Mouse (Mus musculus): ENCODE data around the gene Patz1.

Patz1 gene

DNA sequence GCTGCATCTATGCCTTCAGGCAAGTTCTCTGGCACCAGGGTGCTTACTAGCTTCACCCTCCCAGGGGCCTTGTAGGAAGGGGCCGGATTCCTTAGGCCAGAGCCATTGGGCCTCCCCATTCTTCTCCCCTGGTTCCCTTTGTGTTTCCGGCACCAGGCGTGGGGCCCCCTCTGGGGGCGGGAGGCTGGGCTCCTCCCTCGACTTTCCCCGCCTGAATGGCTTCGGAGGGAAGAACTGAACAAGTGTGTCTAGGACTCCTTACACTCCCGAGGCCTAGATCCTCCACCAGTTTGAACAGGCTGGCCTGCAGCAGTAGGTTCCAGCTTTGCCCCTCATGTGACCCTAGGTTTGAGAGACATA, 3.4 kb downstream of the Patz1 start:
- peak; percentile 75 to 77 for DNase-seq (ENCODE audit: low spot score in 2 of 2)

DNA sequence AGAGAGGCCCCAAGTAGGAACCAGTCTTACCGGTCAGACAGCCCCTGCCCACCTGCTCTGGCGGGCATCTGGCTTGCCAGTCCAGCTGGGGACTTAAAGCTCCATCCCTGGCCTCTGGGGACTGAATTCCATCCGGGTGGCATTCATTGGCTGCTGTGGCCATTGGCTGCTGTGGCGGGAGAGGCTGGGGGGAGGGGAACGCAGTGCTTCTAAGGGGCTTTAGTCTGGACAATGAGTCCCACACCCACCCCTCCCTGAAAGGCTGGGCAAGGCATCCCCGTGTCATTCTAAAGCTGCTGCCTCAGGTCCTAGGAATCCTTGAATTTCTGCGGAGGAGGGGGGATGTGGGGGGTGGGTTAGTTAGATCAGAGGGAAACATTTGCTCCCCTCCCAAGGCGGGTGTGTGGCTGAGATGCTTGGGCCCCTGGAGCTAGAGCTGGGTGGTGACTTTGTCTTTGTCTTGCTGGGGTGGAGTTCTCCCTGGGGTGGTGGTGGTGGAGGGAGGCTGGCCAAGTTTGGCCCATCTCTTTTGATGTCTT, 4.1 kb downstream of the Patz1 start:
- DNase-seq (ENCODE audit: low spot score in 2 of 2) = no peak

DNA sequence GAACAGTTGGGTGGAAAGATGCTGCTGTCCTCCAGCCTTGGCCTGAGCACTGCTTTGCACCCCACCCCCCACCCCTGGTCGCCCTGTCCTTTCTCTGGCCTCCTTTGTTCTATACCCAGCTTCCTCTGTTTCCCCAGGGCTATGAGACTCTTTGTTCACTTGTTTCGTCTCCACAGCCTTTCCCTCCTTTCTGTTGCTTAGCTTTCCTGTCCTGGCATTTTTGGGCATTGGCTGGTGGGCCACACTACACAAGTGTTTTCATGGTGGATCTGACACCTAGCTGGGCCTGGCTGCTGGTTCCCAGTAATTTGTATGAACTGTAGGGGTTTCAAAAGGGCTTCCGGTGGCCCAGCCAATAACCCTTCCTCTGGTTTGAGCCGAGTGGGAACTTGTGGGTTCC, 4.7 kb downstream of the Patz1 start:
- DNase-seq (ENCODE audit: low spot score in 2 of 2) = no peak

DNA sequence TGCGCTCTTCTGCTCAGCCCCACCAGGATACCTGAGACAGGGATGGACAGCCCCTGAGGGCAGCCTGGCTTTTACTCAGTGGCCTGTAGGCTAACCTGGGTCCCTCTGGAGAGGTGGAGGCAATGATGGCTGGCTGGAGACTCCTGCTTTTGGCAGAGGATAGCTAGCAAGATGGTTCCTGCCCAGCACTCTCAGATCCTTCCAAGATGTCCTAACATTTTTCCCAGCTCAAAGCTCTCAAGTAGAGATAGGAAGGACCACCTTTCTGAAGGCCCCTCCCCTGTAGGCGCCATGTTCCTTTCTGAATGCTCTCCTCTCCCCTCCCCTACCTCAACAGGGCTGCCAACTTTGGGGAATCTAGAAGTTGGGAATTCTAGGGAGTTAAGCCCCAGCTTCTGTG, 6.0 kb downstream of the Patz1 start:
- no peak for DNase-seq (ENCODE audit: low spot score in 2 of 2)

DNA sequence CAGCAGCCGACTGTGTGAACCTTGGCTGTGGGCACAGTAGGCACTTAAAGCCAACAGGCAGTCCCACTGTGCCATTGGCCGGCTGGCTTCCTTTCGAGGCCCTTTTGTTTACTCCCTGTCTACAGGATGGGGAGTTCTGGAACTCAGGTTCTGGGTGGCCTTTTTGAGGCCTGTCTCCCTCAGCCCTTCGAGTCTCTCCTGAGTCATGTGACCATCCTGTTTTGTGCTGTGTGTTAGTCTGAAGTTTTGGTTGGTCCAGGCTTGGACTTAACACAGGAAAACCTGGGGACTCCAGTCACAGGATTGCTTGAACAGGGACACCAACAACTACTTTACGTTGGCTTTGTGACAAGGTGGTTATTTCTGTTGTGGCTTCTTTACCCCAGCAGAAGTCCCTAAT, 7.4 kb downstream of the Patz1 start:
- no peak for DNase-seq (ENCODE audit: low spot score in 2 of 2)

DNA sequence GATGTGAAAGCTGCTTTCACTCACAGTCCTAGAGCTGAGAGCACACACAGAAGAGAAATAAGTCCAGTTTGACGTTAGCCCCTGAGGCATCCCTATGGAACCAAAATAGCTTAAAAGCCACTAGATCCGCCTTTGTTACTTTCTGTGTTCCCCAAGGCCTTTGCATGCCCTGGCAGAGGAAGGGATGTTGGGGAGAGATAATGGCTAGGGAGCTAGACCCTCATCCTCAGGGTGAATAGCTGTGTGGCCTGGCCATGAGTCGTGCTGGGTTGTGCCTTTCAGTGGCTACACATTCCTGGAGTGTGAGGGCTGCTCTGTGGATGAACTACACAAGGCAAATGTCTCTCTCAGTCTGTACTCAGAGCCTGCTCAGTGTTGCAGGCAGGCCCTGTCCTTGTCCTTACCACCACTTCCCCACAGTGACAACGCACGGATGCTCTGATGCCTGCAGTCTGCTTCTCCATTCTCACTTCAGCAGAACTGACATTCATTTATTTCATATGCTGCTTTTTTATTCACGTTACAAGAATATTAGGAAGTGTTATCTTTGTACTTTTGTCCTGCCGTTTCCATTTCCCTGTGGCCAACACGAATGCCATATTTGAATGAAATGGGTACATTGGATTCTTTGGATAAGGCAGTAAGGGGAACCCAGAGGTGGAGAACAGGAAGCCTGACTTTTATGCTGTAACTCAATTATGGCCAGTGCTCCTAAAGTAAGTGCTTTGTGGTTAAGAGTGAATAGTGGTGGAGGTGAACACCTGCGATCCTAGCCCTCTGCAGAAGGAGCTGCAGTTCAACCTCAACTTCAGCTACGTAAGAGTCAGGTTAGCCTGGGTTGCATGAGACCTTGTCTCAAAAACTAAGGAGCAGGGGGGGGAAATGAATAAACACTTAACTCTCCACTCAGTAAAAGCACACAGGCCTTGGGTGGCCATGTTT, 9.5 kb downstream of the Patz1 start:
- DNase-seq (ENCODE audit: low spot score in 2 of 2) = peak in 1 of 2 experiments; percentile 38

DNA sequence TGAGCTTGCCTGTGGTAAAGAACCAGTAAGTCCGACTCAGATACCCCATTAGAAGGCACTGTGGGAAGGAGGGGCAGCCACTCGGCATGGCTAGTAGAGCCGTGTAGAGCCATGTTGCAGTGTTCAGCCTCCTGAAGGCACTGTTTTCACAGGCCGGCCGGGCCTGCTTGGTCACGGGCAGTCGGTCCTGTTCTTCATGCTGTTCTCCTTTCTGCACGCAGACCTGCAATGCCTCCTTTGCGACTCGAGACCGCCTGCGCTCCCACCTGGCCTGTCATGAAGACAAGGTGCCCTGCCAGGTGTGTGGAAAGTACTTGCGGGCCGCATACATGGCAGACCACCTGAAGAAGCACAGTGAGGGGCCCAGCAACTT, 10.1 kb downstream of the Patz1 start:
- DNase-seq (ENCODE audit: low spot score in 2 of 2) = peak in 1 of 2 experiments; percentile 42

DNA sequence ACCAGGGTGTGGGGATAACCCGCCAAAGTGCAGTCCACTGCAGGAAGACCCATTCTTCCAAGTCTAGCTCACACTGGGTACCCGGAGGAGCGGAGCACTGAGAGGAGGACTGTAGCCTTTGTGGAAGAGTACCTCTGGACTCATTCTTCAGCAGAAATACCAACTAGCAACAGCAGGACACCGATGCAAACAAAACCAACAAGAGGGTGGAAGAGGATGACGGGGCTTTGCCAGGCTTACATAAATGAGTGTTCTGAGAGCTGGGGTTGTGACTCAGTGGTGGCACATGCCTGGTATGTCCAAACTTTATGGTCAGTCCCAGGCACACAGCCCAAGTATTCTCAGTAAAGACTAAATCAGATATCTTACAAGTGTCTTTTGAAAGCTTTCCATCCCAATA, 12.4 kb downstream of the Patz1 start:
- DNase-seq (ENCODE audit: low spot score in 2 of 2) = no peak

DNA sequence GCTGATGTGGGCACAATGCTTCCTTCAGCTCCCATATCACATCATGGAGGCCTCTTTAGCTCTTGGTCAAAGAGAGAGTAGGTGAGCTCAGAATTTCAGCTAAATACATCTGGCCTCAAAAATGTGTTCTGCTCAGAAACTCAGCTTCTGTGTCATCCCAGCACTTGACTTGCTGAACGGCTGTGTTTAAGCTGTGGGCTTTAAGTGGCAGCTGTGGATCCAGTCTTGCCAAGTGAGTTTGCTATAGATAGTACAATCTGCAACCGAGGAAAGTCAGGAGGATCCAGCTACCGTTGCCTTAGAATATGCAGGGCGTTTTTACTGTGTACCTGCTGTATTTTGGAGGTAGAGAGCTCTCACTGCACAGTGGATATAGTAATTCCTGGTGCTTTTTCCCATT, 13.7 kb downstream of the Patz1 start:
- no peak for DNase-seq (ENCODE audit: low spot score in 2 of 2)

DNA sequence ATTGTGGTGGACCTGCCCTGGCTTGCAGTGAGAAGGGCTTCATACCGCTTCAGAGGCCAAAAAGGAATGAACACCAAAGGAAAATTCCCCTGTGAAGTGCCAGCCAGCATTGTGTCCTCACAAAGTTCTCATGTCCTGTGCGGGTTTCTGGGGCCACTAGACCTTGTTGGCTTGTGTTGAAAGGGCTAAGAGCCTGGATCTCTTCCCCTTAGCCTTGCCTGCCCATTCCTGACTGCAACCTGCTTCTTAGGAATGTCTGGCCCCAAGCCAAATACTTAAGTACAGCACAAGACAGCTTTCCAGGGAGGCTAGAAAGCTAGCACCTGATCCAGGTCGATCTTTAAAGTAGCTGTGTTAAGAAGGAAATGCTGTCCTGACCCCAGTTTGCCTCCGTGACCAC, 14.1 kb downstream of the Patz1 start:
- DNase-seq (ENCODE audit: low spot score in 2 of 2) = no peak

DNA sequence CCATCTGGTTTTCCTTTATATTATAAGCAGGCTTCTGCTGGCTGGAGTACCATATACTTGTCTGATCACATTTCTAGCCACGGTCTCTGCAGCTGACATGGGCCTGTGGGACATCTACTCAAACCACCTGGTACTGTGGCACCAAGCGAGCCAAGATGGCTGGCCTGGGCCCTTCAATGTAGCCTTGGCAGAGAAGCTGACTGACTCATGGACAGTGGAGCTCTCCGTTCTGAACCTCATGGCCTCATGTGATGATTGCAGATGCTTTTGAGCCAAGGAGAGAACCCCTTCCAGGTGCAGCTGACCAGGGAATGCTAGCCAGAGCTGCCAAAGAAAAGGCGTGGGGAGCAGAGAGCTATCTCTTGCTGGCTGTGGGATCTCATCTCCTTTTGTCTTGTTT, 17.1 kb downstream of the Patz1 start:
- DNase-seq (ENCODE audit: low spot score in 2 of 2) = no peak

DNA sequence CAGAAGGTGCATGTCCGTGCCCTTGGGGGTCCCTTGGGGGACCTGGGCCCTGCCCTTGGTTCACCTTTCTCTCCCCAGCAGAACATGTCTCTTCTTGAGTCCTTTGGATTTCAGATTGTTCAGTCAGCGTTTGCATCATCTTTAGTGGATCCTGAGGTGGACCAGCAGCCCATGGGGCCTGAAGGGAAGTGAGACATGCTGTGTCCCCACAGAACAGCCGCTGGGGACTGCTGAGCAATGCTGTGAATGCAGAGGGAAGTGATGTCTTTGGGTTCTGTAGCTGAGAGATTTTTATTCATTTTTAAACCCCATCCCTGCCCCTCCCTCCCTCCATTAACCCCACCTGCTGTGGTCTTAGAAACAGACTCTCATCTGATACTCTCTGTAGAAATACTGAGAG, 19.2 kb downstream of the Patz1 start:
- DNase-seq (ENCODE audit: low spot score in 2 of 2) = no peak

DNA sequence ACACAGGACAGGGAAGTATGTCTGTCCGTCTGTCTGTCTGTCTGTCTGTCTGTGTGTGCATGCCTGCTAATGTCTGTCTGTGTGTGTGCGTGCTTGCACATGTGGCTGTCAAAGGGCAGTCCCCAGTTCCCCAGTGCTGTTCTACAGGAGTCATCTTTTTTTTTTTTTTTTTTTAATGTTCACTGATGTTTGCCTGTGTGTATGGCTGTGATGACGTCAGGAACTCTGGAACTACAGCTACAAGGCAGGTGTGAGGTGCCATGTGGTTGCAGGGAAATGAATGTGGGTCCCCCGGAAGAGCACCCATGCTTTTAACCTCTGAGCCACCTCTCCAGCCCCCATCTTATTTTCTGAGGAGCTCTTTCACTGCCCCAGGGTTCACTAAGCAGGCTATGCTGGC, 21.2 kb downstream of the Patz1 start:
- peak in 1 of 2 experiments; percentile 53 for DNase-seq (ENCODE audit: low spot score in 2 of 2)

DNA sequence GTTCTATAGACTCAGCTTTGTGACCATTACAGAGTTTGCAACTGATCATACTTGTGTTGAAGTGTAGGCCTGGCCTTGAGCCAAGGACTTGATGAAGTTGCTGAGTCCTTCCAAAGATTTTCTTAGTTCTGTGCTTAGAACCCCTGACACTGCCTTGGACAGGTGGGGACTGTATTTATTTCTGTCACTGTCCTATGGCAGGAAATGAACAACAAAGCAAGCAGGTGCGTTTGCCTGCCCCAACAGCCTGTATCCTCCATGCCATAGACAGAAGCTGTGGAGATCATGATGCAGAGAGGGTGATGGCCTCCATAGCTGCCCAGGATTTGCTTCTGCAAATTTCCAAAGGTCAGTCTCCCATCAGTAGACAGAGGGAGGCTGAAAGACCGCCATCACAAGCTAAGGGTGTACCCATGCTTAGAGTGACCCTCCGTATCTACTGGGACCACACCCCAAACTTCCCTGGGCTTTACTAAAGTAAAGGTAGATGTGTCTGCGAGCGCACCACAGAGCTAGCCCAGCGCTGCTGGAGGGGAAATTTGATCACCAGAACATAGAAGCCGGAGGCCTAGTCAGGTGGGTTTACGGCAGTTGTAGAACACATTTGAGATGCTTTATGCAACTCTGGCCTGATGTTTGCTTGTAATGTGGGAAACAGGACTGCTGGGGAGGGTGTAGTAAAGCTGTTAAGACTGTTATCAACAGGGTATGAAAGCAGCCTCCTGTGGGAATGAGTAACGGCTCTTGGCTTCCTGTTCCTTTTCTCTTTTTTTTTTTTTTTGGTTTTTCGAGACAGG, 22.3 kb downstream of the Patz1 start:
- DNase-seq (ENCODE audit: low spot score in 2 of 2) = peak in 1 of 2 experiments; percentile 32

DNA sequence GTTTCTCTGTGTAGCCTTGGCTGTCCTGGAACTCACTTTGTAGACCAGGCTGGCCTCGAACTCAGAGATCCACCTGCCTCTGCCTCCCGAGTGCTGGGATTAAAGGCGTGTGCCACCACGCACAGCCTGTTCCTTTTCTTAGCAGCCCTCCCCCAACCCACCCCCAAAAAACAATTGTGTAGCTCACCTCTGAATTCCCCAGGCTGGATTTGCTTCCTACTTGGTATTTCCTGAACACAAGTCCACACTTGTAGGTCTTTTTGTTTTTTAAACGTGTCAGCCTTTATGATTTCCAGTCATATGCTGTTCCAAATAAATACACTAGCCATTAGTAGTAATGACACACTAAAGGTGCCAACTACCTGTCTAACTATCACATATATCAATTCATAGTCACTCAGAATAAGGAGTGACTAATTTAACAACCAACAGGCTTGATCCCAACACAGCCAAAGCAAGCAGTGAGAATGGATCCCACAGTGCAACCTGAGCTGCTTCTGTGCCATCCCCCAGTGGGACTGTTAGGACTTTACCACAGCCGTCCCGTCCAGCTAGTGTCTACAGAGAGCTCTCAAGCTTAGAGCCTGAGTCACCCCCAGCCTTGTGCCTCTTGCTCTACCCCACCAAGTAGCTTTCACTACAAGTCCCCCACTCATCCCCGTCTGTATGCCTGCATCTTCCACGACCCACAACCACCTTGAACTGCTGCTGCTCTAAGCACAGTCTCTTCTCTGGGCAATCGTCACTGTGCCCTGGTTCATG, 23.1 kb downstream of the Patz1 start:
- DNase-seq (ENCODE audit: low spot score in 2 of 2) = no peak

DNA sequence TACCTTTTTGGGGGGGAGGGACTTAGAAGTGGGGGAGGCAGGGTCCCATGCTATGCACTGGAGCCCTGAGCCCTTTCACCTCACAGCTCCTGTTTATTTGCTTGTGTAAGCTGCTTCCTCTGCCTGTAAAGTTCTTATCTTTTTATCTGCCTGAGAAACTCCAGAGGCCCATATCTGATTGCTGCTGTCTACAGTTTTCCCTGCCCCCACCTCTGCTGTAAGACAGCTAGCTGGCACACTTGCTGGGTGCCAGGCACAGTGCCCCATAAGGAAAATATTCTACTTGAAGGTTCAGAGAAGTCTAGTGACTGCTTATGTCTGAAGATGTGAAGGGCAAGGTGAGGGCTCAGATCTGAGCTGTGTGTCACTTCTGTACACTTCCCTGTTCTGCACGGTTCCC, 24.6 kb downstream of the Patz1 start:
- DNase-seq (ENCODE audit: low spot score in 2 of 2) = no peak

DNA sequence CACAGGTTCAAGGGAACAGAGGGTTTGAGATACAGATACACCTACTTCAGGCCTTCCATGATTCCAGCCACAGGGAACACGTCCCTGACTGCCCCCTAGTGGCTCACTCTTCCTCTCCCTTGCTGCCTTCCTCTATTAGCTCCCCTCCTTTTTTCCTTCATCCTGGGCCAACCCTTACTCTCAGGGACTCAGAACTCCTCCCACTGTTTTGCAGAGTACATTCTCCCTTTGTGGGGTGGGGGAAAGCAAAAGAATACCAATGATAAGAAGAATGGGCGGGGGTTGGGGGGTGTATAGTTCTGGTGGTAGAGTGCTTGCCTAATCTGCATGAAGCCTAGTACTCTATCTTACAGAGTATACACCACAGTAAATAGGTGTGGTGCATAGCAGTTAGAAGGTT, 25.5 kb downstream of the Patz1 start:
- DNase-seq (ENCODE audit: low spot score in 2 of 2) = peak in 1 of 2 experiments; percentile 65

DNA sequence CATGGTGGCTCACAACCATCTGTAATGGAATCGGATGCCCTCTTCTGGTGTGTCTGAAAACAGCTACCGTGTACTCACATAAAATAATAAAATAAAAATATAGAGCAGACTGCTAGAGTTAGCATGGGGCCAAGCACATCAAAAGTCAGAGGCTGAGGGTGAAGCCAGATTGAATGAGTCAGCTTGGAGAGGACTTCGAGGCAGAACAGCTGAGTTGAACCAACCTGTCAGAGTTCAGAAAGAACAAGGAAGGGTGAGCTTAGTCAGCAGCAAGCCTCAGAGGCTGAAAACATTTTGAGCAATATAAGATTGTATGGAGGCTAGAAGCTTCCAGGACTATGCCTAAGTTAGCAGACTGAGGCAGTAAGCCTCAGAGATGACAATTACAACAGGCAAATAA, 29.6 kb downstream of the Patz1 start:
- no peak for DNase-seq (ENCODE audit: low spot score in 2 of 2)

DNA sequence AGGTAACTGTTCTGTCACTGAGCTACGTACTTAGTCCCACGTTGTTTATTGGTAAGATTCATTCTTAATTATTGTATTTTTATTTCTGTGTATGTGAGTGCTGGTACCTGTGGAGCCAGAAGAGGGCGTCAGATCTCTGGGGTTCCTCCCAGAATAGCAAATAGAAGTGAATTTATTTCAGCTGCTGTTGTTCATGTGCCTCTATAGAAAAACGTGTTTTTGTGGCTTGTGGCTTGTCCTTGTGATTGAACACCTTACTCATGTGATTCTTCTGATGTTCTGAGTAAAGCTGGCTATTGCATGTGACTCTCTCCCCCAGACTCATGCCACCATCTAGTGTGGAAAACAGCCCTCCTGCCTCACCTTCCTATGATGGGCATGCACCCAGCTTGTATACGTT, 39.6 kb downstream of the Patz1 start:
- peak in 1 of 2 experiments; percentile 29 for DNase-seq (ENCODE audit: low spot score in 2 of 2)

DNA sequence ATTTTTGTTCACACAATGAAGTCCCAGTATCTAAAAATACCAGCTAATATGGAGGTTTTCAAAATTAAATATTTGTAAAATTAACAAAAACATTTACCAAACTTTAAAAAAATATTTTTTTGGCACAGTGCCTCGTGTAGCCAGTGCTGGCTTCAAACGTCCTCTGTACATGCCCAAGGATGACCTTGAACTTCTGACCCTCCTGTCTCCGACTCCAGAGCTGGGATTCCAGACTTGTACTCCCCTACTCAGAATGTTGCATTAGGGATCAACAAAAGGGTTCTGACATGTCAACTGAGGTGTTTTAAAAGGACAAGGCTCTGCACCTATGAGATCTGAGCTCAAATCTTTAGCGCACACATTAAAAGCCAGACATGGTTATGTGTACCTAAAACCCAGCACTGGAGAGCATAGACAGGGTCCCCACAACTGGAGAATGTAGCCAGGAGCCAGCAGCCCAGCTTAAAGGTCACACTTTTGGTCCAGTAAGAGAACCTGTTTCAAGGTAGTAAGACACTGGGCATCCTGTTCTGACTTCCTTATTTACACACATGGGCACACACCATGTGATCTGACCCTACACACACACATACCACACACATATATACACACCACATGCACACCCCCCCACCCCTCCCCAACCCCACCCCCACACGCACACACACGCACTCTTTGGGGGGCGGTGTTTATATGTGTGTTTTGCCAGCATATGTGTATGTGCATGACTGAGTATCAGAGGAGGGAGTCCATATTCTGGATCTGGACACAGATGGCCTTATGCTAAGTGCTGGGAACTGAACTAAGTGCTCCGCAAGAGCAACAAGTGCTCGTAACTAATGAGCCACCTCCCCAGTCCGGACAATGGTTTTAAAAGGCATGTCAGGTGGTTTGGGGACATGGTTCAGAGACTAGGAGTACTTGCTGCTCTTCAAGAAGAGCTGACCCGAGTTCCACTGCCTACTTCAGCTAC, 40.4 kb downstream of the Patz1 start:
- no peak for DNase-seq (ENCODE audit: low spot score in 2 of 2)
